Mouse (Mus musculus) 3T3-L1 (cell line): ENCODE measurements around the gene Card9.
"Not testable (repeated sequence)": the region's sequence is repeated elsewhere in the genome, so short reads cannot be mapped to it uniquely, and the experiment has no call there.

Source experiments
- DNase-seq: peaks from one replicate; pipeline ENCODE4 v3.0.0-alpha.2; 2015; ENCODE audit warnings: low read depth, low spot score

Card9 gene

GRCm38 (mm10) chr2:26360772-26361171, at the start of gene Card9:
Gene Card9 (minus strand): TSS chr2:26360918.
- DNase-seq, result no peak

GRCm38 (mm10) chr2:26410091-26410490, 49.4 kb upstream of the Card9 start:
- peak; percentile 44 for DNase-seq

GRCm38 (mm10) chr2:26409362-26409761, 48.6 kb upstream of the Card9 start:
- DNase-seq, result no peak

- peak; percentile 92 for DNase-seq
These were observed 48.0 kb upstream of the Card9 start, which contains the start of gene Inpp5e for GRCm38 (mm10) chr2:26408515-26409356. Gene Inpp5e (minus strand): TSS chr2:26409203.

GRCm38 (mm10) chr2:26403306-26403705, 42.6 kb upstream of the Card9 start:
- DNase-seq, result no peak

- DNase-seq, result no peak
These were observed 41.5 kb upstream of the Card9 start for GRCm38 (mm10) chr2:26402265-26402664.

GRCm38 (mm10) chr2:26401023-26401422, 40.3 kb upstream of the Card9 start:
- DNase-seq, result no peak

- no peak for DNase-seq
These were observed 39.6 kb upstream of the Card9 start for GRCm38 (mm10) chr2:26400296-26400695.

- no peak for DNase-seq
These were observed 38.9 kb upstream of the Card9 start for GRCm38 (mm10) chr2:26399647-26400046.

GRCm38 (mm10) chr2:26398978-26399377, 38.3 kb upstream of the Card9 start:
- no peak for DNase-seq

GRCm38 (mm10) chr2:26391617-26392016, 30.9 kb upstream of the Card9 start:
- no peak for DNase-seq

- DNase-seq, result no peak
These were observed 30.2 kb upstream of the Card9 start for GRCm38 (mm10) chr2:26390954-26391353.

GRCm38 (mm10) chr2:26389154-26389690, 28.5 kb upstream of the Card9 start, which contains the start of the genes Entr1 and Pmpca:
Gene Entr1 (minus strand): TSS chr2:26389316.
Gene Pmpca (plus strand): TSS chr2:26389339.
- DNase-seq, result peak; percentile 68

- DNase-seq, result no peak
These were observed 28.0 kb upstream of the Card9 start for GRCm38 (mm10) chr2:26388682-26389153.

GRCm38 (mm10) chr2:26387713-26388112, 27.0 kb upstream of the Card9 start:
- no peak for DNase-seq

GRCm38 (mm10) chr2:26380871-26381270, 20.2 kb upstream of the Card9 start:
- DNase-seq, result not testable (repeated sequence)

GRCm38 (mm10) chr2:26380131-26380771, 19.5 kb upstream of the Card9 start, which contains the start of gene Snapc4:
Gene Snapc4 (minus strand): TSS chr2:26380653.
- DNase-seq, result peak; percentile 88

- DNase-seq, result peak; percentile 75
These were observed 11.7 kb upstream of the Card9 start for GRCm38 (mm10) chr2:26372396-26372795.

- DNase-seq, result no peak
These were observed 7.9 kb upstream of the Card9 start for GRCm38 (mm10) chr2:26368572-26368971.

GRCm38 (mm10) chr2:26367911-26368310, 7.2 kb upstream of the Card9 start:
- no peak for DNase-seq

GRCm38 (mm10) chr2:26364738-26365465, 4.2 kb upstream of the Card9 start:
- peak; percentile 63 for DNase-seq
